Mouse (Mus musculus) thymus, adult 18-20 months (tissue): ENCODE measurements around the gene Cdh23.

ENCODE experiments used
- DNase-seq, 2 experiments: peaks; one replicate each; pipeline ENCODE4 v3.0.0; 2022; ENCODE audit warnings: mixed read lengths in 2 of 2

The Cdh23 gene

GRCm38 (mm10) chr10:60574851-60575250, 121.4 kb downstream of the Cdh23 start:
- no peak for DNase-seq

- DNase-seq = no peak
Measured at GRCm38 (mm10) chr10:60571491-60571890, 124.8 kb downstream of the Cdh23 start.

- peak; percentile 12 to 38 for DNase-seq
Measured at GRCm38 (mm10) chr10:60566369-60567037, 129.8 kb downstream of the Cdh23 start.

GRCm38 (mm10) chr10:60564136-60564535, 132.2 kb downstream of the Cdh23 start:
- no peak for DNase-seq

GRCm38 (mm10) chr10:60562946-60563345, 133.3 kb downstream of the Cdh23 start:
- no peak for DNase-seq

GRCm38 (mm10) chr10:60558491-60558927, 137.8 kb downstream of the Cdh23 start:
- no peak for DNase-seq

- DNase-seq = no peak
Measured at GRCm38 (mm10) chr10:60552951-60553635, 143.2 kb downstream of the Cdh23 start.

- DNase-seq = no peak
Measured at GRCm38 (mm10) chr10:60539164-60539914, 157.0 kb downstream of the Cdh23 start.

- DNase-seq = no peak
Measured at GRCm38 (mm10) chr10:60536098-60536811, 160.0 kb downstream of the Cdh23 start.

GRCm38 (mm10) chr10:60532502-60532901, 163.8 kb downstream of the Cdh23 start:
- DNase-seq = no peak

GRCm38 (mm10) chr10:60531349-60531748, 164.9 kb downstream of the Cdh23 start:
- peak in 1 of 2 experiments; percentile 17 for DNase-seq

- DNase-seq = no peak
Measured at GRCm38 (mm10) chr10:60530633-60531032, 165.7 kb downstream of the Cdh23 start.

- no peak for DNase-seq
Measured at GRCm38 (mm10) chr10:60527949-60528348, 168.3 kb downstream of the Cdh23 start.

- DNase-seq = no peak
Measured at GRCm38 (mm10) chr10:60525081-60525480, 171.2 kb downstream of the Cdh23 start.

- DNase-seq = peak in 1 of 2 experiments; percentile 15
Measured at GRCm38 (mm10) chr10:60516286-60516685, 180.0 kb downstream of the Cdh23 start.

GRCm38 (mm10) chr10:60498538-60498937, 197.8 kb downstream of the Cdh23 start:
- no peak for DNase-seq

GRCm38 (mm10) chr10:60495070-60495469, 201.2 kb downstream of the Cdh23 start:
- DNase-seq = no peak

- DNase-seq = no peak
Measured at GRCm38 (mm10) chr10:60491538-60491937, 204.8 kb downstream of the Cdh23 start.

- no peak for DNase-seq
Measured at GRCm38 (mm10) chr10:60481381-60481780, 214.9 kb downstream of the Cdh23 start.

GRCm38 (mm10) chr10:60474549-60474948, 221.7 kb downstream of the Cdh23 start:
- DNase-seq = no peak

- DNase-seq = no peak
Measured at GRCm38 (mm10) chr10:60473782-60474322, 222.4 kb downstream of the Cdh23 start.

- DNase-seq = no peak
Measured at GRCm38 (mm10) chr10:60467752-60468151, 228.5 kb downstream of the Cdh23 start.
